8 mouse cellular contexts compared by ENCODE assay signal in the genomic region with DNA sequence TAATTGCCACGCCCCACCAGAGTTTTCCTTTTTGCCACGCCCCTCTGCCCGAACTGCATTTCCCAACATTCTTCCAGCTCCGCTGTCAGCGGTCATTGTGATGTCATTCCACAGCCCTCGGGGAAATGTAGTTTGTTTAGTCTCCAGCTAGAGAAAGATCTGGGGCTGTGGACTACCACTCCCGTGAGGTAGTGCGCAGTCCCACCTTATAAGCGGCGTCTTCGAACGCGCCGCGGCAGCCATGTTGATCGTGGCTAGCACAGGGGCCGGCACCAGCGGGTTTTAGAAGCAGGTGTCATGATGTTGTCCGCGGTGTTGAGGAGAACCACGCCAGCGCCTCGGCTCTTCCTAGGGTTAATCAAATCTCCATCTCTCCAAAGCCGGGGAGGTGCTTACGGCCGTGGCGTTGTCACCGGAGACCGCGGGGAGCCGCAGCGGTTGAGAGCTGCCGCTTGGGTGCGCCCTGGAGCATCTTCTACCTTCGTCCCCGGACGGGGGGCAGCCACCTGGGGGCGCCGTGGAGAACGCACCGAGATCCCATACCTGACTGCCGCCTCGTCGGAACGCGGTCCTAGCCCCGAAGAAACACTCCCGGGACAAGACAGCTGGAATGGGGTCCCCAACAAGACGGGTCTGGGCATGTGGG. TPM values are rescaled to one million over a fixed set of nuclear protein-coding genes. Genes with fewer than 3 reads are reported as not detected.
A peak's percentile ranks its signal among the peaks of the same experiment; 100 is the strongest.
DNase-seq lines count a peak whose midpoint lies in the region; ATAC-seq lines count a peak whose summit lies in the region.

A gene (plus strand): TSS at position 120 of the 646 bp plus-strand sequence.

- WGBS in hindbrain, embryonic 15.5 days, result 2% methylated on average over 49 of the region's 49 CpGs

- ATAC-seq in hindbrain, embryonic 15.5 days (ENCODE audit: low FRiP score, low read depth), result peak; percentile 98

- DNase-seq in T-cell, adult 2 months (ENCODE audit: low spot score), result peak; percentile 89
- DNase-seq in cerebellum, postnatal 36 days, result peak; percentile 89 to 90
- DNase-seq in frontal cortex, postnatal 36 days (ENCODE audit: low spot score in 2 of 2), result peak; percentile 93 to 97
- DNase-seq in left cerebral cortex, adult 11 months (ENCODE audit: low spot score), result peak; percentile 95
- peak; percentile 93 to 95 for DNase-seq in lung, postnatal 4 days
- DNase-seq in retina, postnatal 7 days (ENCODE audit: low read depth, low spot score), result peak; percentile 91
- peak; percentile 83 for DNase-seq in urinary bladder, adult 2 months (ENCODE audit: low spot score)

- H3K4me2 ChIP-seq in hindbrain, embryonic 15.5 days, result peak within 1 kb of the TSS; percentile 68

- H3K4me3 ChIP-seq in hindbrain, embryonic 15.5 days, result peak within 1 kb of the TSS; percentile 70

- no peaks in the 10 kb centered on the region for H3K9me3 ChIP-seq in hindbrain, embryonic 15.5 days

- peak within 1 kb of the TSS; percentile 46 for H3K9ac ChIP-seq in hindbrain, embryonic 15.5 days

- no peaks in the 10 kb centered on the region for H3K27me3 ChIP-seq in hindbrain, embryonic 15.5 days

- H3K4me1 ChIP-seq in hindbrain, embryonic 15.5 days (replicated peaks), result peaks cover 37% of the 10 kb centered on the region

- no peaks in the 10 kb centered on the region for H3K36me3 ChIP-seq in hindbrain, embryonic 15.5 days

- peak within 1 kb of the TSS; percentile 78 for H3K27ac ChIP-seq in hindbrain, embryonic 15.5 days (replicated peaks)

RNA-seq across cellular contexts. Expression of the gene that starts here (rescaled TPM):
- 37.5 and 43.5 TPM in 2 replicates for polyA plus RNA-seq in hindbrain, embryonic 15.5 days (2015; fragmentation: Nextera tagmentation; extraction: Ambion mirVana)
- 23.8 and 25.3 TPM in 2 replicates for polyA plus RNA-seq in urinary bladder, adult 2 months (2012; rRNA removed)

Comparison
In these comparisons a context has a peak if more than half of its experiments do, and no peak if none do; other contexts are left out.
1. Peak in every context shown above with its lines: DNase-seq, ATAC-seq, H3K4me3 ChIP-seq and H3K27ac ChIP-seq.